Mouse (Mus musculus) intestine, postnatal 0 days (tissue): ENCODE data around the gene Cdhr4. TPM values are rescaled to one million over a fixed set of nuclear protein-coding genes. Genes with fewer than 3 reads are reported as not detected.

Source experiments
- ATAC-seq: fragments of 200-750 bp; cut with Nextera tagmentation; 2 replicates; pipeline ENCODE4 v1.8.0; 2017; ENCODE audit warnings: mild to moderate bottlenecking, moderate TSS enrichment, moderate library complexity
- H3K27ac ChIP-seq: fragments of 300-500 bp; sonication (generic); 2 replicates; pipeline ENCODE4 v1.5.1; 2014; ENCODE audit warnings: mild to moderate bottlenecking, low read depth, low read length, moderate library complexity
- H3K27me3 ChIP-seq: fragments of 300-500 bp; sonication (generic); replicated peaks from 2 replicates; pipeline ENCODE4 v1.6.1; 2014; ENCODE audit warnings: low read length, mixed read lengths; ENCODE audit not compliant: control insufficient read depth, insufficient read depth
- H3K36me3 ChIP-seq: fragments of 300-500 bp; sonication (generic); 2 replicates; pipeline ENCODE4 v1.6.1; 2014; ENCODE audit warnings: mild to moderate bottlenecking, moderate library complexity; ENCODE audit not compliant: control insufficient read depth, insufficient read depth
- H3K4me1 ChIP-seq: fragments of 300-500 bp; sonication (generic); replicated peaks from 2 replicates; pipeline ENCODE4 v1.6.1; 2014; ENCODE audit warnings: antibody characterized with exemption, low read length, mixed read lengths; ENCODE audit not compliant: control insufficient read depth, insufficient read depth
- H3K4me2 ChIP-seq: fragments of 300-500 bp; sonication (generic); replicated peaks from 2 replicates; pipeline ENCODE4 v1.6.1; 2014; ENCODE audit warnings: low read depth, mild to moderate bottlenecking, moderate library complexity
- H3K4me3 ChIP-seq: fragments of 300-500 bp; sonication (generic); 2 replicates; pipeline ENCODE4 v1.5.1; 2014; ENCODE audit warnings: low read depth, low read length
- H3K9ac ChIP-seq: fragments of 300-500 bp; sonication (generic); 2 replicates; pipeline ENCODE4 v1.6.1; 2014; ENCODE audit warnings: mild to moderate bottlenecking, low read depth, low read length
- H3K9me3 ChIP-seq: fragments of 300-500 bp; sonication (generic); 2 replicates; pipeline ENCODE4 v1.6.1; 2016; ENCODE audit warnings: mixed run types; ENCODE audit not compliant: control insufficient read depth
- CTCF ChIP-seq: sonication (generic); IDR thresholded peaks from 2 replicates; pipeline ENCODE4 v1.5.1; 2016; ENCODE audit warnings: low read depth, mild to moderate bottlenecking, control low read depth, antibody characterized with exemption, moderate library complexity
- WGBS: fragments of 180-500 bp; shearing (Covaris S2); extraction: QIAGEN DNeasy Blood & Tissue Kit; methylation state at CpG from one replicate; pipeline ENCODE4 v1.1.7; 2014; 5-methylcytosine and 5-hydroxymethylcytosine counted together
- polyA plus RNA-seq: library from polyadenylated mRNA; unstranded; fragments of >200 nt; fragmentation: Nextera tagmentation; extraction: Ambion mirVana; gene quantifications from 2 replicates; pipeline ENCODE4 v1.2.1, GENCODE M21; 2015

Cdhr4 gene
- polyA plus RNA-seq, 1 experiment from 2014 or later: 1.6 TPM

GRCm38 (mm10) chr9:107982681-107983346 lies 9.5 kb upstream of the Cdhr4 start, which contains the start of gene Gm20661:
Gene Gm20661, plus strand, starts transcription at chr9:107983058.
- WGBS: 43% methylated on average over 14 of the region's 14 CpGs
- H3K4me1 ChIP-seq: 0 out of 2 replicates have a peak, but pooled peaks cover 2% of the 10 kb centered on the region
- TF ChIP-seq CTCF: no peak
- 0 out of 2 replicates have a peak within 1 kb of the TSS, but pooled peaks have one; percentile 4 for H3K9ac ChIP-seq
- H3K4me3 ChIP-seq: peak within 1 kb of the TSS; percentile 29
- no peaks in the 10 kb centered on the region for H3K27me3 ChIP-seq
- peak within 1 kb of the TSS; percentile 84 for H3K4me2 ChIP-seq
- no peaks in the 10 kb centered on the region for H3K9me3 ChIP-seq
- peak within 1 kb of the TSS; percentile 89 for H3K27ac ChIP-seq
- ATAC-seq: peak; percentile 41; the same call in 1 of the 2 replicates
- H3K36me3 ChIP-seq: peaks cover 35% of the 10 kb centered on the region

GRCm38 (mm10) chr9:107983421-107983890 lies 8.8 kb upstream of the Cdhr4 start:
- H3K27ac ChIP-seq: peak overlapping the region; percentile 89
- 0 out of 2 replicates have a peak overlapping the region, but pooled peaks have one; percentile 4 for H3K9ac ChIP-seq
- H3K9me3 ChIP-seq: no peaks in the 10 kb centered on the region
- 35% methylated on average over 4 of the region's 4 CpGs for WGBS
- H3K27me3 ChIP-seq: no peaks in the 10 kb centered on the region
- H3K36me3 ChIP-seq: peaks cover 30% of the 10 kb centered on the region
- peak overlapping the region; percentile 84 for H3K4me2 ChIP-seq
- TF ChIP-seq CTCF: no peak
- H3K4me3 ChIP-seq: peak overlapping the region; percentile 29; the same call in 1 of the 2 replicates
- H3K4me1 ChIP-seq: 0 out of 2 replicates have a peak, but pooled peaks cover 2% of the 10 kb centered on the region
- ATAC-seq: no peak

GRCm38 (mm10) chr9:107984052-107984753 lies 8.1 kb upstream of the Cdhr4 start:
- Histone ChIP-seq H3K36me3 (peaks cover 23% of the 10 kb centered on the region), H3K27ac (peak overlapping the region; percentile 89), H3K4me2 (peak overlapping the region; percentile 84), H3K4me3 (peak overlapping the region; percentile 61), H3K9me3 (no peaks in the 10 kb centered on the region), H3K9ac (peak overlapping the region; percentile 50), H3K4me1 (0 out of 2 replicates have a peak, but pooled peaks cover 2% of the 10 kb centered on the region), H3K27me3 (no peaks in the 10 kb centered on the region)
- ATAC-seq: no peak
- 54% methylated on average over 19 of the region's 19 CpGs for WGBS
- no peak for TF ChIP-seq CTCF

GRCm38 (mm10) chr9:107984754-107985055 lies 7.6 kb upstream of the Cdhr4 start:
- H3K4me2 ChIP-seq: peak overlapping the region; percentile 84
- H3K9me3 ChIP-seq: no peaks in the 10 kb centered on the region
- H3K4me1 ChIP-seq: 0 out of 2 replicates have a peak, but pooled peaks cover 2% of the 10 kb centered on the region
- 54% methylated on average over 9 of the region's 9 CpGs for WGBS
- peak overlapping the region; percentile 61 for H3K4me3 ChIP-seq
- H3K36me3 ChIP-seq: peaks cover 18% of the 10 kb centered on the region
- H3K27me3 ChIP-seq: no peaks in the 10 kb centered on the region
- H3K27ac ChIP-seq: peak overlapping the region; percentile 75; the same call in 1 of the 2 replicates
- no peak for TF ChIP-seq CTCF
- ATAC-seq: no peak
- peak overlapping the region; percentile 50; the same call in 1 of the 2 replicates for H3K9ac ChIP-seq

GRCm38 (mm10) chr9:107985131-107986119 lies 6.9 kb upstream of the Cdhr4 start, which contains the start of gene Inka1:
Gene Inka1, minus strand, starts transcription at chr9:107985879.
- Histone ChIP-seq H3K9me3 (no peaks in the 10 kb centered on the region), H3K36me3 (peaks cover 12% of the 10 kb centered on the region), H3K27ac (peak within 1 kb of the TSS; percentile 75), H3K4me1 (0 out of 2 replicates have a peak, but pooled peaks cover 2% of the 10 kb centered on the region), H3K4me2 (peak within 1 kb of the TSS; percentile 84), H3K9ac (peak within 1 kb of the TSS; percentile 50), H3K4me3 (peak within 1 kb of the TSS; percentile 61), H3K27me3 (no peaks in the 10 kb centered on the region)
- ATAC-seq: peak; percentile 53
- WGBS: 2% methylated on average over 58 of the region's 58 CpGs
- TF ChIP-seq CTCF: peak; percentile 20; the same call in 1 of the 2 replicates
